Mouse (Mus musculus) lung, postnatal 0 days (tissue): ENCODE measurements at regions not wholly inside any gene's neighbourhood (a gene's known extent, or its start where the extent isn't known, plus 50 kb on each side); places are given as distances from the start of the nearest gene placed in this dataset.

ENCODE experiments used
- CTCF ChIP-seq: IDR thresholded peaks from 2 replicates; pipeline ENCODE4 v1.5.1; 2016; ENCODE audit warnings: antibody characterized with exemption, mild to moderate bottlenecking
- EP300 ChIP-seq: IDR thresholded peaks from 2 replicates; pipeline ENCODE4 v1.6.1; 2016; ENCODE audit warnings: antibody characterized with exemption, mild to moderate bottlenecking, control low read depth

- TF ChIP-seq CTCF (no peak), EP300 (no peak)
Observed at GRCm38 (mm10) chr11:111699862-111700261, 633.9 kb downstream of the Kcnj2 start.
